Mouse (Mus musculus) erythroblast, embryonic 14.5 days (primary cell): ENCODE measurements around the gene Serping1.

Experiments used
- GATA1 ChIP-seq: IDR thresholded peaks from 2 replicates; pipeline ENCODE4 v1.6.1; 2012; ENCODE audit warnings: low read length, inconsistent platforms, mixed read lengths
- TAL1 ChIP-seq: IDR thresholded peaks from 3 replicates; pipeline ENCODE4 v1.6.1; 2012; ENCODE audit warnings: low read length, inconsistent platforms, mixed read lengths

DNA sequence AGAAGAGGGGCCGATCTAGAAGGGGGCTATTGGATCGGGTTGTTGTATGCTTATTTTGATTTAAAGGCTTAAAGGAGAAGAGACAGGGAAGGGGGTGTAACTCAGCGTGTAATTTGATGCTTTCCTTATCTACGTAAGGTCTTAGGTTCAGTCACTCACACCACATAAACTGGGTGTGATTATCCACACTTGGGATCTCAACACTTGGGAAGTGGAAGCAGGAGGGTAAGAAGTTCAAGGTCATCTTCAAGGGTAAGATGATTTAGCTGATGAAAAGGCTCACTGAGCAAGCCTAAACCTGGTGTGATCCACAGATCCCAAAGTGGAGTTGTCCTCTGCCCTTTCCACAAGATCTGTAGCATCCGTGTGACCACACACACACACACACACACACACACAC, 31.3 kb upstream of the Serping1 start:
- TF ChIP-seq TAL1 (no peak), GATA1 (no peak)
